In genomic region chr11:11685853-11686395, GRCm38 (mm10) we compare ENCODE assay signal across 8 mouse cellular contexts. TPM values are rescaled to one million over a fixed set of nuclear protein-coding genes. Genes with fewer than 3 reads are reported as not detected.
DNase-seq lines count a peak whose midpoint lies in the region; ATAC-seq and TF ChIP-seq lines count a peak whose summit lies in the region.

No protein-coding gene starts in this region.

- H3K9me3 ChIP-seq in embryonic facial prominence, embryonic 15.5 days (replicated peaks) = no peaks in the 10 kb centered on the region
- H3K9me3 ChIP-seq in heart, embryonic 12.5 days (replicated peaks) = no peaks in the 10 kb centered on the region
- no peaks in the 10 kb centered on the region for H3K9me3 ChIP-seq in kidney, embryonic 16.5 days (ENCODE audit: low read length)
- no peaks in the 10 kb centered on the region for H3K9me3 ChIP-seq in liver, postnatal 0 days (ENCODE audit: low read length)
- no peaks in the 10 kb centered on the region for H3K9me3 ChIP-seq in neural tube, embryonic 11.5 days (ENCODE audit: control insufficient read depth, low read length)
- no peaks in the 10 kb centered on the region for H3K9me3 ChIP-seq in stomach, embryonic 16.5 days (replicated peaks; ENCODE audit: control insufficient read depth, low read length)

- WGBS in embryonic facial prominence, embryonic 15.5 days = under 1% methylated on average over 65 of the region's 66 CpGs
- WGBS in heart, embryonic 12.5 days = under 1% methylated on average over 66 of the region's 66 CpGs
- under 1% methylated on average over 63 of the region's 66 CpGs for WGBS in kidney, embryonic 16.5 days
- WGBS in liver, postnatal 0 days (ENCODE audit: insufficient replicate concordance) = under 1% methylated on average over 57 of the region's 66 CpGs
- WGBS in neural tube, embryonic 11.5 days = under 1% methylated on average over 60 of the region's 66 CpGs
- under 1% methylated on average over 62 of the region's 66 CpGs for WGBS in stomach, embryonic 16.5 days

- TF ChIP-seq CTCF in liver, postnatal 0 days (IDR thresholded peaks at IDR 0.05; ENCODE audit: low read depth) = peak; percentile 25; the same call in 1 of the 2 replicates

- peak; percentile 21 to 45 for DNase-seq in cerebellum, postnatal 10 days
- DNase-seq in cerebellum, adult 9-10 months = no peak
- DNase-seq in liver, postnatal 0 days = peak; percentile 83
- DNase-seq in neural tube, embryonic 11.5 days (ENCODE audit: low spot score) = peak; percentile 60

- H3K27me3 ChIP-seq in embryonic facial prominence, embryonic 15.5 days = peaks cover 53% of the 10 kb centered on the region
- peaks cover 60% of the 10 kb centered on the region for H3K27me3 ChIP-seq in heart, embryonic 12.5 days (replicated peaks)
- H3K27me3 ChIP-seq in kidney, embryonic 16.5 days (ENCODE audit: insufficient read depth, low read length) = peaks cover 60% of the 10 kb centered on the region
- H3K27me3 ChIP-seq in liver, postnatal 0 days (ENCODE audit: insufficient read depth, low read length) = peaks cover 25% of the 10 kb centered on the region; the same call in 1 of the 2 replicates
- peaks cover 25% of the 10 kb centered on the region for H3K27me3 ChIP-seq in neural tube, embryonic 11.5 days (ENCODE audit: control insufficient read depth, insufficient read depth, low read length)
- H3K27me3 ChIP-seq in stomach, embryonic 16.5 days (ENCODE audit: control insufficient read depth, insufficient read depth, low read length) = peaks cover 33% of the 10 kb centered on the region

- H3K4me3 ChIP-seq in embryonic facial prominence, embryonic 15.5 days (replicated peaks) = peak overlapping the region; percentile 61
- H3K4me3 ChIP-seq in heart, embryonic 12.5 days = peak overlapping the region; percentile 81
- peak overlapping the region; percentile 71 for H3K4me3 ChIP-seq in kidney, embryonic 16.5 days (ENCODE audit: low read length)
- H3K4me3 ChIP-seq in liver, postnatal 0 days (ENCODE audit: low read depth, low read length) = peak overlapping the region; percentile 74
- peak overlapping the region; percentile 64 for H3K4me3 ChIP-seq in neural tube, embryonic 11.5 days (ENCODE audit: low read depth, low read length)
- H3K4me3 ChIP-seq in stomach, embryonic 16.5 days (replicated peaks; ENCODE audit: low read length) = peak overlapping the region; percentile 68

- peak; percentile 76 for ATAC-seq in embryonic facial prominence, embryonic 15.5 days (ENCODE audit: insufficient number of reproducible peaks, low FRiP score, low TSS enrichment, low read depth)
- ATAC-seq in heart, embryonic 12.5 days (ENCODE audit: insufficient number of reproducible peaks, low FRiP score) = peak; percentile 87
- peak; percentile 86 for ATAC-seq in kidney, embryonic 16.5 days (ENCODE audit: low FRiP score, low TSS enrichment)
- peak; percentile 68 for ATAC-seq in liver, postnatal 0 days
- ATAC-seq in neural tube, embryonic 11.5 days (ENCODE audit: insufficient read depth, low FRiP score, low TSS enrichment) = peak; percentile 67
- peak; percentile 68 for ATAC-seq in stomach, embryonic 16.5 days (ENCODE audit: insufficient read depth, low FRiP score)

- 0 out of 2 replicates have a peak overlapping the region, but pooled peaks have one; percentile 13 for H3K9ac ChIP-seq in embryonic facial prominence, embryonic 15.5 days
- peak overlapping the region; percentile 70 for H3K9ac ChIP-seq in heart, embryonic 12.5 days
- peak overlapping the region; percentile 67 for H3K9ac ChIP-seq in kidney, embryonic 16.5 days (replicated peaks; ENCODE audit: low read length)
- peak overlapping the region; percentile 91 for H3K9ac ChIP-seq in liver, postnatal 0 days (replicated peaks)
- peak overlapping the region; percentile 53 for H3K9ac ChIP-seq in neural tube, embryonic 11.5 days (ENCODE audit: low read length)
- H3K9ac ChIP-seq in stomach, embryonic 16.5 days (ENCODE audit: low read length) = peak overlapping the region; percentile 74

- peaks cover 11% of the 10 kb centered on the region for H3K4me1 ChIP-seq in embryonic facial prominence, embryonic 15.5 days
- H3K4me1 ChIP-seq in heart, embryonic 12.5 days (replicated peaks) = 0 out of 2 replicates have a peak, but pooled peaks cover 6% of the 10 kb centered on the region
- H3K4me1 ChIP-seq in kidney, embryonic 16.5 days (ENCODE audit: insufficient read depth, low read length) = peaks cover 10% of the 10 kb centered on the region; the same call in 1 of the 2 replicates
- peaks cover 18% of the 10 kb centered on the region for H3K4me1 ChIP-seq in liver, postnatal 0 days (ENCODE audit: insufficient read depth)
- H3K4me1 ChIP-seq in neural tube, embryonic 11.5 days (ENCODE audit: control insufficient read depth, insufficient read depth, low read length) = 0 out of 2 replicates have a peak, but pooled peaks cover 4% of the 10 kb centered on the region
- H3K4me1 ChIP-seq in stomach, embryonic 16.5 days (ENCODE audit: control insufficient read depth, insufficient read depth, low read length) = peaks cover 6% of the 10 kb centered on the region; the same call in 1 of the 2 replicates

- no peaks in the 10 kb centered on the region for H3K36me3 ChIP-seq in embryonic facial prominence, embryonic 15.5 days
- no peaks in the 10 kb centered on the region for H3K36me3 ChIP-seq in heart, embryonic 12.5 days
- H3K36me3 ChIP-seq in kidney, embryonic 16.5 days (ENCODE audit: insufficient read depth, low read length) = no peaks in the 10 kb centered on the region
- no peaks in the 10 kb centered on the region for H3K36me3 ChIP-seq in liver, postnatal 0 days (replicated peaks; ENCODE audit: insufficient read depth, low read length)
- H3K36me3 ChIP-seq in neural tube, embryonic 11.5 days (ENCODE audit: control insufficient read depth, insufficient read depth, low read length) = no peaks in the 10 kb centered on the region
- no peaks in the 10 kb centered on the region for H3K36me3 ChIP-seq in stomach, embryonic 16.5 days (ENCODE audit: control insufficient read depth, insufficient read depth, low read length)

- no peak overlapping the region for H3K27ac ChIP-seq in embryonic facial prominence, embryonic 15.5 days (replicated peaks)
- no peak overlapping the region for H3K27ac ChIP-seq in heart, embryonic 12.5 days (ENCODE audit: poor library complexity, severe bottlenecking)
- no peak overlapping the region for H3K27ac ChIP-seq in kidney, embryonic 16.5 days (ENCODE audit: low read length)
- peak overlapping the region; percentile 90 for H3K27ac ChIP-seq in liver, postnatal 0 days (ENCODE audit: low read depth)
- H3K27ac ChIP-seq in neural tube, embryonic 11.5 days (ENCODE audit: low read depth, low read length) = no peak overlapping the region
- no peak overlapping the region; the same call in 1 of the 2 replicates for H3K27ac ChIP-seq in stomach, embryonic 16.5 days (ENCODE audit: low read length)

- peak overlapping the region; percentile 98 for H3K4me2 ChIP-seq in embryonic facial prominence, embryonic 15.5 days (replicated peaks)
- peak overlapping the region; percentile 95 for H3K4me2 ChIP-seq in heart, embryonic 12.5 days
- peak overlapping the region; percentile 98 for H3K4me2 ChIP-seq in kidney, embryonic 16.5 days (replicated peaks; ENCODE audit: low read depth, low read length)
- peak overlapping the region; percentile 84 for H3K4me2 ChIP-seq in liver, postnatal 0 days (ENCODE audit: low read depth, low read length)
- peak overlapping the region; percentile 97 for H3K4me2 ChIP-seq in neural tube, embryonic 11.5 days (ENCODE audit: low read depth)
- peak overlapping the region; percentile 99 for H3K4me2 ChIP-seq in stomach, embryonic 16.5 days (ENCODE audit: low read depth, low read length)

- no peak for TF ChIP-seq EP300 in liver, postnatal 0 days (IDR thresholded peaks at IDR 0.05; ENCODE audit: low read depth)

RNA-seq across cellular contexts. Expression of gene Ikzf1, which starts 1.1 kb away (rescaled TPM):
- 2.2 and 2.5 TPM in 2 replicates for polyA plus RNA-seq in embryonic facial prominence, embryonic 15.5 days (2015; fragmentation: Nextera tagmentation; extraction: Ambion mirVana)
- polyA plus RNA-seq in heart, embryonic 12.5 days (2016; fragmentation: Nextera tagmentation; extraction: Ambion mirVana) = 2.2 and 3.3 TPM in 2 replicates
- polyA plus RNA-seq in kidney, embryonic 16.5 days (2015; fragmentation: Nextera tagmentation; extraction: Ambion mirVana) = 0.44 and 0.75 TPM in 2 replicates
- polyA plus RNA-seq in liver, postnatal 0 days (2015; fragmentation: Nextera tagmentation; extraction: Ambion mirVana) = 11.6 and 12.5 TPM in 2 replicates
- 3.2 and 3.6 TPM in 2 replicates for polyA plus RNA-seq in neural tube, embryonic 11.5 days (2014; fragmentation: Nextera tagmentation; extraction: Ambion mirVana)
- polyA plus RNA-seq in stomach, embryonic 16.5 days (2015; fragmentation: Nextera tagmentation; extraction: Ambion mirVana) = 3.5 and 3.8 TPM in 2 replicates

RNA-seq across cellular contexts. Expression of gene 4930512M02Rik, which starts 58.3 kb away (rescaled TPM):
- polyA plus RNA-seq in embryonic facial prominence, embryonic 15.5 days (2015; fragmentation: Nextera tagmentation; extraction: Ambion mirVana) = not detected in 2 replicates
- not detected in 2 replicates for polyA plus RNA-seq in heart, embryonic 12.5 days (2016; fragmentation: Nextera tagmentation; extraction: Ambion mirVana)
- not detected in 2 replicates for polyA plus RNA-seq in kidney, embryonic 16.5 days (2015; fragmentation: Nextera tagmentation; extraction: Ambion mirVana)
- not detected in 2 replicates for polyA plus RNA-seq in liver, postnatal 0 days (2015; fragmentation: Nextera tagmentation; extraction: Ambion mirVana)
- polyA plus RNA-seq in neural tube, embryonic 11.5 days (2014; fragmentation: Nextera tagmentation; extraction: Ambion mirVana) = not detected in 2 replicates
- polyA plus RNA-seq in stomach, embryonic 16.5 days (2015; fragmentation: Nextera tagmentation; extraction: Ambion mirVana) = not detected in 2 replicates

Comparison
In these comparisons a context has a peak if more than half of its experiments do, and no peak if none do; other contexts are left out.
1. H3K9ac ChIP-seq: peak in every context shown above with its lines; median percentile 91 in liver, postnatal 0 days; 74 in stomach, embryonic 16.5 days; 70 in heart, embryonic 12.5 days; 67 in kidney, embryonic 16.5 days; 53 in neural tube, embryonic 11.5 days; 13 in embryonic facial prominence, embryonic 15.5 days.